Mouse (Mus musculus): ENCODE data around the gene Gm20772. TPM values are rescaled to one million over a fixed set of nuclear protein-coding genes. Genes with fewer than 3 reads are reported as not detected.
"Not testable (repeated sequence)": the region's sequence is repeated elsewhere in the genome, so short reads cannot be mapped to it uniquely, and the experiment has no call there.

Gm20772 gene
- total RNA-seq (2021) = not detected
- long read RNA-seq, experiment 1 = 0 reads
- long read RNA-seq, experiment 2 = 0 reads

DNA sequence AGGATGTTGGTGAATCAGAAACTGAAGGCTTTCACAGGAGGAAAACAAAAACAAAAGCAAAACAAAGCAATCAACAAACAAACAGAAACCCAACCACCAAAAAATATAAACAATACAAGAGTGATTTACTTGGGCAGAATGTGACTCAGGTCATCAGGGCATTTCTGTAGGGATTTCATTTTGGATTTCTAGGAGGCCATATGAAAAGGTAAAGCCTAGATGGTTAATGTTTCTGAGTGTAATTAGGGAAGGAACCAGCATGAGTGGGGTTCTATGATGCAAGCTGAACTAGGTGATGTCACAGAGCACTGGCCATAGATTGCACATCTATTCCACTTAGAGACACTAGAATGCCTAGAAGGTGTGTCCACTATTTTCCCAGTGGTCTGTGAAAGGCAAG lies at the start of gene Gm20772, which contains the start of gene Gm20831:
Gene Gm20772, plus strand, starts transcription at position 301 of the 400 bp plus-strand sequence.
Gene Gm20831, plus strand, starts transcription at position 301 of the 400 bp plus-strand sequence.
- intact Hi-C loops (cut with DNase I); DNase-seq: not testable (repeated sequence)

DNA sequence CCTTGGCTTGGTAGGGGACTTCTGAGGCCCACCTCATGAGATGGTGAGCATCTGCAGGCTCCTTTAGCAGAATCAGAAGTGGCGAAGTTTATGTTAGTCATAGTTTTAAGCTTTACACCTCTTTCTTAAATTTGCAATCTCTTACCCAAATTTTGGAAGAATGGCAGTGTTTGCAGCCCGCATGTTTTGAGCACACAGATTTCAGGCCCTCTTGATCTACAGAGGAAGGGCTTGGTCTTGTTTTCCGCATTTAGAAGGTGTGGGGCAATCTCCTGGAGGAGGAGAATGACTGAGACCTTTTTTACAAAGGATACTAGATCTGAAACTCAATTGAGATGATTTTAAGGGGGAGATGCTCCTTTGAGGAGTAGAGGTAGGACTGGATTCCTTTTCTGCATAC lies 28.4 kb upstream of the Gm20772 start, which contains the start of gene Gm21904:
Gene Gm21904, minus strand, starts transcription at position 101 of the 400 bp plus-strand sequence.
- DNase-seq; intact Hi-C loops (cut with DNase I): not testable (repeated sequence)

Other genes starting within 250 kb of the Gm20772 start
- not detected for gene Gm21904, start 28.5 kb upstream of the Gm20772 start, total RNA-seq (2021)
- gene Gm20831, start within 50 bp of the Gm20772 start, total RNA-seq (2021) = not detected
- not detected for gene Srsy, start 62.6 kb downstream of the Gm20772 start, total RNA-seq (2021)
- not detected for gene Gm21764, start 187.1 kb downstream of the Gm20772 start, total RNA-seq (2021)
- gene Ssty1, start 214.4 kb downstream of the Gm20772 start, total RNA-seq (2021) = not detected